Comparison of ENCODE assay signal across 22 mouse cellular contexts in genomic region chr2:14192046-14192445, GRCm38 (mm10). TPM values are rescaled to one million over a fixed set of nuclear protein-coding genes. Genes with fewer than 3 reads are reported as not detected.
DNase-seq lines count a peak whose midpoint lies in the region; ATAC-seq and TF ChIP-seq lines count a peak whose summit lies in the region.
"Had no signal": no experiment of that assay in that cellular context is flagged by ENCODE, and none has a peak within 500 bp of the region (broad histone marks: within the 10 kb centered on the region; RNA-seq: fewer than 3 reads in every experiment).

No protein-coding gene starts in this region.

- peak; percentile 97 for ATAC-seq in common myeloid progenitor, adult 5-6 weeks (replicated peaks; ENCODE audit: low read depth, poor library complexity, severe bottlenecking)
- ATAC-seq: liver, embryonic 12.5 days had no signal

- TF ChIP-seq POLR2A in kidney, adult 2 months (IDR thresholded peaks at IDR 0.05; ENCODE audit: low read depth, low read length) = no peak

- no peaks in the 10 kb centered on the region for H3K4me1 ChIP-seq in kidney, adult 2 months (ENCODE audit: control insufficient read depth, insufficient read depth, low read length)
- H3K4me1 ChIP-seq: embryonic facial prominence, embryonic 15.5 days; forebrain, embryonic 10.5 days; hindbrain, embryonic 12.5 days; neural tube, embryonic 13.5 days had no signal

- H3K27me3 ChIP-seq in kidney, adult 2 months (replicated peaks; ENCODE audit: control insufficient read depth, insufficient read depth, low read length) = no peaks in the 10 kb centered on the region
- H3K27me3 ChIP-seq: embryonic facial prominence, embryonic 15.5 days; hindbrain, embryonic 12.5 days; liver, embryonic 12.5 days; neural tube, embryonic 13.5 days had no signal

- TF ChIP-seq CTCF in kidney, adult 2 months (conservative IDR thresholded peaks at IDR 0.05; ENCODE audit: insufficient read depth, insufficient read length, low read depth, low read length) = no peak

- whole genome bisulfite sequencing in kidney, adult 2 months = 75% methylated on average over 6 of the region's 6 CpGs

- H3K36me3 ChIP-seq in kidney, adult 2 months (ENCODE audit: control insufficient read depth, insufficient read depth, low read length) = no peaks in the 10 kb centered on the region
- H3K36me3 ChIP-seq: embryonic facial prominence, embryonic 15.5 days; forebrain, embryonic 10.5 days; hindbrain, embryonic 12.5 days; liver, embryonic 12.5 days; neural tube, embryonic 13.5 days had no signal

- H3K4me3 ChIP-seq in kidney, adult 2 months (ENCODE audit: insufficient read depth, low read depth, low read length) = no peak overlapping the region
- H3K4me3 ChIP-seq: embryonic facial prominence, embryonic 15.5 days; forebrain, embryonic 10.5 days; hindbrain, embryonic 12.5 days; liver, embryonic 12.5 days; neural tube, embryonic 13.5 days had no signal

- no peak overlapping the region for H3K27ac ChIP-seq in kidney, adult 2 months (ENCODE audit: insufficient read depth, low read depth, low read length)
- H3K27ac ChIP-seq: embryonic facial prominence, embryonic 15.5 days; forebrain, embryonic 10.5 days; hindbrain, embryonic 12.5 days; liver, embryonic 12.5 days; neural tube, embryonic 13.5 days had no signal

- peak; percentile 8 for DNase-seq in kidney, adult 2 months
- no peak for DNase-seq in kidney, postnatal 4 days
- peak; percentile 6 for DNase-seq in A20 (ENCODE audit: low read depth, low spot score)
- DNase-seq in monocyte, adult 2 months (ENCODE audit: low read depth in 1 of 2, low spot score in 2 of 2) = peak; percentile 33 to 38
- DNase-seq in left cerebral cortex, postnatal 4 days = no peak
- DNase-seq in right cerebral cortex, postnatal 36 days (ENCODE audit: low spot score in 2 of 2) = no peak
- DNase-seq in frontal cortex, postnatal 36 days (ENCODE audit: low spot score in 2 of 2) = no peak
- DNase-seq: adrenal gland, adult 2 months; B cell, adult 2 months; cerebellum, adult 9-11 months; gastrocnemius, postnatal 10 days; kidney, adult 8-10 months; kidney, postnatal 14 days; layer of hippocampus, adult 9-11 months; spleen, adult 18-20 months had no signal

- intact Hi-C loops in left cerebral cortex, postnatal 4 days (cut with DNase I) = no loop called here

RNA-seq across cellular contexts. Expression of gene Tmem236, which starts 17.7 kb away (rescaled TPM):
- 0.03 and 0.05 TPM in 2 replicates for polyA plus RNA-seq in kidney, adult 2 months (2012; rRNA removed)
- total RNA-seq in common myeloid progenitor, adult 5-6 weeks (2017) = not detected in 2 replicates
- under 1 TPM in 1 of 2 experiments, not detected in 1; 0.14 TPM for total RNA-seq in left cerebral cortex, postnatal 4 days (2021)
- total RNA-seq: adrenal gland, adult 2 months had no signal
- polyA plus RNA-seq: adrenal gland, adult 2 months; forebrain, embryonic 10.5 days; hindbrain, embryonic 12.5 days; limb, embryonic 11.5 days; liver, embryonic 12.5 days had no signal

RNA-seq across cellular contexts. Expression of gene Mrc1, which starts 37.1 kb away (rescaled TPM):
- 0.71 and 1.6 TPM in 2 replicates for polyA plus RNA-seq in kidney, adult 2 months (2012; rRNA removed)
- total RNA-seq in common myeloid progenitor, adult 5-6 weeks (2017) = 1.6 TPM in 1 of 2 replicates, not detected in the other
- total RNA-seq in left cerebral cortex, postnatal 4 days (2021) = 10 to 100 TPM; 10.7 to 12.3 TPM

Comparison
In these comparisons a context has a peak if more than half of its experiments do, and no peak if none do; other contexts are left out.
1. DNase-seq: peak in kidney, adult 2 months (single experiment), A20 (single experiment) and monocyte, adult 2 months (2 of 2); none in kidney, postnatal 4 days (0 of 2), left cerebral cortex, postnatal 4 days (single experiment), right cerebral cortex, postnatal 36 days (0 of 2) and frontal cortex, postnatal 36 days (0 of 2).